Mouse (Mus musculus): ENCODE data around the gene Polr1d. TPM values are rescaled to one million over a fixed set of nuclear protein-coding genes. Genes with fewer than 3 reads are reported as not detected.

Polr1d gene
- polyA plus RNA-seq, 1 experiment from 2014 or later: 132 TPM

GRCm38 (mm10) chr5:147129484-147129883, 52.6 kb downstream of the Polr1d start:
- Histone ChIP-seq H3K9ac (ENCODE audit: low read length) (no peak overlapping the region), H3K4me3 (ENCODE audit: low read depth, low read length) (no peak overlapping the region), H3K4me1 (ENCODE audit: control insufficient read depth, insufficient read depth, low read length) (no peaks in the 10 kb centered on the region; the same call in 1 of the 2 replicates), H3K36me3 (ENCODE audit: control insufficient read depth, insufficient read depth, low read length) (no peaks in the 10 kb centered on the region), H3K27me3 (ENCODE audit: control insufficient read depth, insufficient read depth, low read length) (no peaks in the 10 kb centered on the region), H3K9me3 (ENCODE audit: control insufficient read depth, low read length) (no peaks in the 10 kb centered on the region), H3K27ac (replicated peaks; ENCODE audit: low read depth, low read length) (no peak overlapping the region), H3K4me2 (ENCODE audit: low read depth, severe bottlenecking) (no peak overlapping the region)
- 92% methylated on average over 2 of the region's 2 CpGs for WGBS
- no peak for ATAC-seq (ENCODE audit: insufficient number of reproducible peaks, low FRiP score, low TSS enrichment, low read depth)
- DNase-seq (ENCODE audit: low spot score): no peak

GRCm38 (mm10) chr5:147131912-147132311, 55.1 kb downstream of the Polr1d start:
- DNase-seq (ENCODE audit: low spot score) (no peak), ATAC-seq (ENCODE audit: insufficient number of reproducible peaks, low FRiP score, low TSS enrichment, low read depth) (no peak)
- Histone ChIP-seq H3K4me2 (ENCODE audit: low read depth, severe bottlenecking) (no peak overlapping the region), H3K4me3 (ENCODE audit: low read depth, low read length) (no peak overlapping the region), H3K9me3 (ENCODE audit: control insufficient read depth, low read length) (no peaks in the 10 kb centered on the region), H3K36me3 (ENCODE audit: control insufficient read depth, insufficient read depth, low read length) (no peaks in the 10 kb centered on the region), H3K9ac (ENCODE audit: low read length) (no peak overlapping the region), H3K27ac (replicated peaks; ENCODE audit: low read depth, low read length) (no peak overlapping the region), H3K4me1 (ENCODE audit: control insufficient read depth, insufficient read depth, low read length) (no peaks in the 10 kb centered on the region; the same call in 1 of the 2 replicates), H3K27me3 (ENCODE audit: control insufficient read depth, insufficient read depth, low read length) (no peaks in the 10 kb centered on the region)
- 86% methylated on average over 4 of the region's 4 CpGs for WGBS

- DNase-seq (ENCODE audit: low spot score) (peak; percentile 50), ATAC-seq (ENCODE audit: insufficient number of reproducible peaks, low FRiP score, low TSS enrichment, low read depth) (no peak)
- Histone ChIP-seq H3K9ac (ENCODE audit: low read length) (no peak overlapping the region), H3K9me3 (ENCODE audit: control insufficient read depth, low read length) (no peaks in the 10 kb centered on the region), H3K27me3 (ENCODE audit: control insufficient read depth, insufficient read depth, low read length) (no peaks in the 10 kb centered on the region), H3K27ac (replicated peaks; ENCODE audit: low read depth, low read length) (no peak overlapping the region), H3K4me1 (ENCODE audit: control insufficient read depth, insufficient read depth, low read length) (no peaks in the 10 kb centered on the region), H3K4me2 (ENCODE audit: low read depth, severe bottlenecking) (peak overlapping the region; percentile 41), H3K36me3 (ENCODE audit: control insufficient read depth, insufficient read depth, low read length) (no peaks in the 10 kb centered on the region), H3K4me3 (ENCODE audit: low read depth, low read length) (peak overlapping the region; percentile 1; the same call in 1 of the 2 replicates)
- 13% methylated on average over 17 of the region's 17 CpGs for WGBS
Measured at GRCm38 (mm10) chr5:147133662-147134061, 56.8 kb downstream of the Polr1d start.

GRCm38 (mm10) chr5:147134341-147135088, 57.7 kb downstream of the Polr1d start:
- ATAC-seq (ENCODE audit: insufficient number of reproducible peaks, low FRiP score, low TSS enrichment, low read depth): 0 out of 2 replicates have a peak, but pooled peaks have one; percentile 42
- 46% methylated on average over 8 of the region's 8 CpGs for WGBS

GRCm38 (mm10) chr5:147135089-147135446, 58.2 kb downstream of the Polr1d start:
- no peak overlapping the region for H3K9ac ChIP-seq (ENCODE audit: low read length)
- H3K4me3 ChIP-seq (ENCODE audit: low read depth, low read length): no peak overlapping the region
- no peaks in the 10 kb centered on the region for H3K27me3 ChIP-seq (ENCODE audit: control insufficient read depth, insufficient read depth, low read length)
- 93% methylated on average over 3 of the region's 3 CpGs for WGBS
- H3K27ac ChIP-seq (replicated peaks; ENCODE audit: low read depth, low read length): no peak overlapping the region
- no peak overlapping the region for H3K4me2 ChIP-seq (ENCODE audit: low read depth, severe bottlenecking)
- no peaks in the 10 kb centered on the region for H3K36me3 ChIP-seq (ENCODE audit: control insufficient read depth, insufficient read depth, low read length)
- no peaks in the 10 kb centered on the region for H3K4me1 ChIP-seq (ENCODE audit: control insufficient read depth, insufficient read depth, low read length)
- no peaks in the 10 kb centered on the region for H3K9me3 ChIP-seq (ENCODE audit: control insufficient read depth, low read length)
- DNase-seq (ENCODE audit: low spot score) (no peak), ATAC-seq (ENCODE audit: insufficient number of reproducible peaks, low FRiP score, low TSS enrichment, low read depth) (no peak)

More at GRCm38 (mm10) chr5:147134341-147135088, 57.7 kb downstream of the Polr1d start:
- no peak overlapping the region for H3K4me3 ChIP-seq (ENCODE audit: low read depth, low read length)
- H3K27ac ChIP-seq (replicated peaks; ENCODE audit: low read depth, low read length): no peak overlapping the region
- no peaks in the 10 kb centered on the region for H3K36me3 ChIP-seq (ENCODE audit: control insufficient read depth, insufficient read depth, low read length)
- no peak overlapping the region for H3K9ac ChIP-seq (ENCODE audit: low read length)
- peak; percentile 40 for DNase-seq (ENCODE audit: low spot score)
- H3K4me2 ChIP-seq (ENCODE audit: low read depth, severe bottlenecking): no peak overlapping the region
- no peaks in the 10 kb centered on the region for H3K4me1 ChIP-seq (ENCODE audit: control insufficient read depth, insufficient read depth, low read length)
- no peaks in the 10 kb centered on the region for H3K9me3 ChIP-seq (ENCODE audit: control insufficient read depth, low read length)
- H3K27me3 ChIP-seq (ENCODE audit: control insufficient read depth, insufficient read depth, low read length): no peaks in the 10 kb centered on the region

- 72% methylated on average over 13 of the region's 13 CpGs for WGBS
- no peaks in the 10 kb centered on the region for H3K9me3 ChIP-seq (ENCODE audit: control insufficient read depth, low read length)
- no peak for ATAC-seq (ENCODE audit: insufficient number of reproducible peaks, low FRiP score, low TSS enrichment, low read depth)
- no peak overlapping the region for H3K27ac ChIP-seq (replicated peaks; ENCODE audit: low read depth, low read length)
- no peaks in the 10 kb centered on the region for H3K36me3 ChIP-seq (ENCODE audit: control insufficient read depth, insufficient read depth, low read length)
- no peaks in the 10 kb centered on the region for H3K4me1 ChIP-seq (ENCODE audit: control insufficient read depth, insufficient read depth, low read length)
- no peak overlapping the region for H3K4me2 ChIP-seq (ENCODE audit: low read depth, severe bottlenecking)
- DNase-seq (ENCODE audit: low spot score): no peak
- no peak overlapping the region for H3K4me3 ChIP-seq (ENCODE audit: low read depth, low read length)
- H3K9ac ChIP-seq (ENCODE audit: low read length): no peak overlapping the region
- H3K27me3 ChIP-seq (ENCODE audit: control insufficient read depth, insufficient read depth, low read length): no peaks in the 10 kb centered on the region
Measured at GRCm38 (mm10) chr5:147135994-147136393, 59.1 kb downstream of the Polr1d start.

- no peak for ATAC-seq (ENCODE audit: insufficient number of reproducible peaks, low FRiP score, low TSS enrichment, low read depth)
- Histone ChIP-seq H3K27me3 (ENCODE audit: control insufficient read depth, insufficient read depth, low read length) (no peaks in the 10 kb centered on the region), H3K4me1 (ENCODE audit: control insufficient read depth, insufficient read depth, low read length) (no peaks in the 10 kb centered on the region), H3K9ac (ENCODE audit: low read length) (no peak overlapping the region), H3K4me3 (ENCODE audit: low read depth, low read length) (no peak overlapping the region), H3K9me3 (ENCODE audit: control insufficient read depth, low read length) (no peaks in the 10 kb centered on the region), H3K4me2 (ENCODE audit: low read depth, severe bottlenecking) (no peak overlapping the region), H3K36me3 (ENCODE audit: control insufficient read depth, insufficient read depth, low read length) (no peaks in the 10 kb centered on the region), H3K27ac (replicated peaks; ENCODE audit: low read depth, low read length) (no peak overlapping the region)
- no peak for DNase-seq (ENCODE audit: low spot score)
Measured at GRCm38 (mm10) chr5:147147340-147147739, 70.5 kb downstream of the Polr1d start.

GRCm38 (mm10) chr5:147154806-147155371, 78.0 kb downstream of the Polr1d start:
- Histone ChIP-seq H3K27ac (replicated peaks; ENCODE audit: low read depth, low read length) (no peak overlapping the region), H3K9me3 (ENCODE audit: control insufficient read depth, low read length) (no peaks in the 10 kb centered on the region), H3K4me3 (ENCODE audit: low read depth, low read length) (no peak overlapping the region), H3K27me3 (ENCODE audit: control insufficient read depth, insufficient read depth, low read length) (no peaks in the 10 kb centered on the region), H3K4me1 (ENCODE audit: control insufficient read depth, insufficient read depth, low read length) (no peaks in the 10 kb centered on the region), H3K36me3 (ENCODE audit: control insufficient read depth, insufficient read depth, low read length) (no peaks in the 10 kb centered on the region), H3K9ac (ENCODE audit: low read length) (no peak overlapping the region), H3K4me2 (ENCODE audit: low read depth, severe bottlenecking) (no peak overlapping the region)
- DNase-seq (ENCODE audit: low spot score): no peak
- WGBS: 4% methylated on average over 13 of the region's 13 CpGs
- ATAC-seq (ENCODE audit: insufficient number of reproducible peaks, low FRiP score, low TSS enrichment, low read depth): no peak
